Mouse (Mus musculus): ENCODE results near the gene Gtf2a1l. TPM values are rescaled to one million over a fixed set of nuclear protein-coding genes. Genes with fewer than 3 reads are reported as not detected.

Gtf2a1l gene
- polyA plus RNA-seq, 1 experiment from 2014 or later: not detected

DNA sequence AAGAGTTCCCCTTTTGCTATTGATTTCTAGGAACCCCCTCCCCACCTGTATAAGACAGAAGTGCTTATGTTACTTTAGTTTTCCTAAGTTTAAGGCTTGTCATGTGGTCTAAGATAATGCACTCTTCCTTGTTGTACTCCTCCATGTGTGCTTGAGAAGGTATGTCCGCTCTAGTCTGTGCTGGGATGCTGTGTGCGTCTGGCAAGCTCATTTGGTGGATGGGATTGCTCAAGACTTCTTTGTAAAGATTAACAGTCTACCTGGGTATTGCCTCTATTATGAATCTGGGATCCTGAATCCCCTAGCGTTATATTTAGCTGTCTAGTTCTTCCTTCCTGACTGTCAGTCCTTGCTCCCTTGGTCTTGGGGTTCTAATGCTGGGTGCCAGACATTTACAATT is 35.8 kb upstream of the Gtf2a1l start:
- H3K36me3 ChIP-seq (replicated peaks): peaks cover 19% of the 10 kb centered on the region

GRCm38 (mm10) chr17:88636076-88636475 is 32.4 kb upstream of the Gtf2a1l start:
- Histone ChIP-seq H3K27me3 (ENCODE audit: poor library complexity, severe bottlenecking) (no peaks in the 10 kb centered on the region), H3K27ac (no peak overlapping the region), H3K4me3 (no peak overlapping the region), H3K9me3 (no peaks in the 10 kb centered on the region), H3K36me3 (replicated peaks) (peaks cover 19% of the 10 kb centered on the region), H3K4me1 (peaks cover 24% of the 10 kb centered on the region)
- DNase-seq (ENCODE audit: extremely low spot score, low spot score): no peak
- 89% methylated on average over 14 of the region's 14 CpGs for whole genome bisulfite sequencing

More for the DNA sequence above, 35.8 kb upstream of the Gtf2a1l start:
- no peak overlapping the region for H3K4me3 ChIP-seq
- H3K4me1 ChIP-seq: peaks cover 51% of the 10 kb centered on the region
- DNase-seq (ENCODE audit: extremely low spot score, low spot score): no peak
- WGBS: 94% methylated on average over 3 of the region's 3 CpGs
- no peaks in the 10 kb centered on the region for H3K27me3 ChIP-seq (ENCODE audit: poor library complexity, severe bottlenecking)
- H3K9me3 ChIP-seq: no peaks in the 10 kb centered on the region
- no peak overlapping the region for H3K27ac ChIP-seq

GRCm38 (mm10) chr17:88636587-88636986 is 31.9 kb upstream of the Gtf2a1l start:
- no peaks in the 10 kb centered on the region for H3K9me3 ChIP-seq
- no peak for DNase-seq (ENCODE audit: extremely low spot score, low spot score)

DNA sequence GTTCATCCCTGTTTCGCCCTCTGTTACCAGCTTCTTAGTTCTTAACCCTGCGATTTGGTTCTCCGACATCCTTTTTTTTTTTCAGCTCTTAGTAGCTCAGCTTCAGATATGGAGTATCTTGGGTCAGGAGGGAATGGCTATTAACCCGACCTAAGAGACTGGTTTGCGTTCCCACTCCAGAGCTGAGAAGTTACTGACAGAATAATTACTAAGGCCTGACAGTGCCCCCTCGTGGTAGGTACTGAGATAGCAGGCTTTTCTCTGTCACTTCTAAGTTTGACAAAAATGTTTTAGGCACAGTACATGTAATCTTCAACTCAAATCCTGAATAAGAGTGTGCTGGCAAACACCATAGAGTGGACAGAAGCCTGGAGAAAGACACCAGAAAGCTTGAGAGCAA is 27.4 kb upstream of the Gtf2a1l start:
- Histone ChIP-seq H3K9me3 (no peaks in the 10 kb centered on the region), H3K27ac (no peak overlapping the region), H3K4me3 (no peak overlapping the region), H3K27me3 (ENCODE audit: poor library complexity, severe bottlenecking) (no peaks in the 10 kb centered on the region), H3K4me1 (peaks cover 10% of the 10 kb centered on the region), H3K36me3 (replicated peaks) (peaks cover 15% of the 10 kb centered on the region)
- peak; percentile 61 for DNase-seq (ENCODE audit: extremely low spot score, low spot score)
- WGBS: 29% methylated on average over 6 of the region's 6 CpGs

More at GRCm38 (mm10) chr17:88636587-88636986, 31.9 kb upstream of the Gtf2a1l start:
- Histone ChIP-seq H3K4me1 (peaks cover 19% of the 10 kb centered on the region), H3K27ac (0 out of 2 replicates have a peak overlapping the region, but pooled peaks have one; percentile 4), H3K4me3 (no peak overlapping the region), H3K27me3 (ENCODE audit: poor library complexity, severe bottlenecking) (no peaks in the 10 kb centered on the region), H3K36me3 (replicated peaks) (peaks cover 19% of the 10 kb centered on the region)
- 41% methylated on average over 12 of the region's 12 CpGs for WGBS

GRCm38 (mm10) chr17:88641836-88642235 is 26.6 kb upstream of the Gtf2a1l start:
- peaks cover 7% of the 10 kb centered on the region; the same call in 1 of the 2 replicates for H3K36me3 ChIP-seq (replicated peaks)
- H3K4me3 ChIP-seq: no peak overlapping the region
- DNase-seq (ENCODE audit: extremely low spot score, low spot score): no peak
- peaks cover 2% of the 10 kb centered on the region for H3K4me1 ChIP-seq
- no peaks in the 10 kb centered on the region for H3K9me3 ChIP-seq
- no peak overlapping the region for H3K27ac ChIP-seq
- H3K27me3 ChIP-seq (ENCODE audit: poor library complexity, severe bottlenecking): no peaks in the 10 kb centered on the region
- WGBS: 93% methylated on average over 8 of the region's 8 CpGs

GRCm38 (mm10) chr17:88644876-88645275 is 23.6 kb upstream of the Gtf2a1l start:
- 0 out of 2 replicates have a peak, but pooled peaks cover 7% of the 10 kb centered on the region for H3K36me3 ChIP-seq (replicated peaks)
- H3K9me3 ChIP-seq: no peaks in the 10 kb centered on the region
- WGBS: 88% methylated on average over 7 of the region's 7 CpGs
- no peaks in the 10 kb centered on the region for H3K27me3 ChIP-seq (ENCODE audit: poor library complexity, severe bottlenecking)
- no peak overlapping the region for H3K27ac ChIP-seq
- no peak for DNase-seq (ENCODE audit: extremely low spot score, low spot score)
- no peak overlapping the region for H3K4me3 ChIP-seq
- H3K4me1 ChIP-seq: no peaks in the 10 kb centered on the region; the same call in 1 of the 2 replicates

GRCm38 (mm10) chr17:88645299-88645698 is 23.2 kb upstream of the Gtf2a1l start:
- 92% methylated on average over 11 of the region's 11 CpGs for WGBS
- Histone ChIP-seq H3K36me3 (replicated peaks) (0 out of 2 replicates have a peak, but pooled peaks cover 7% of the 10 kb centered on the region), H3K4me3 (no peak overlapping the region), H3K27me3 (ENCODE audit: poor library complexity, severe bottlenecking) (no peaks in the 10 kb centered on the region), H3K9me3 (no peaks in the 10 kb centered on the region), H3K4me1 (no peaks in the 10 kb centered on the region; the same call in 1 of the 2 replicates), H3K27ac (no peak overlapping the region)
- no peak for DNase-seq (ENCODE audit: extremely low spot score, low spot score)

DNA sequence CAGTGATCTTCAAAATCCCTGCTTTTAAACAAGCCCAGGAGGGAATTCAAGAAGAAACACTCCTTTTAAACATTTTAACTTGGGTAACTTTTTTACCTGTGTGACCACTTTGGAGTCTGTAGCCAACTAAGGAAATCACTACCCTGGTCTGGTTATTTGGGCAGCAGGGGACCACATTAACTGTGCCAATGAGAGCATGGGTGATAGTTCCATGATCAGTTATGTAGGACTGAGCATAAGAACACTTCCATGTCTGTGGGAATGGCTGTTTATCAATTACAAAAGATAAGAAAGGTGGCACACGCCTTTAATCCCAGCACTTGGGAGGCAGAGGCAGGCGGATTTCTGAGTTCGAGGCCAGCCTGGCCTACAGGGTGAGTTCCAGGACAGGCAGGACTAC is 21.3 kb upstream of the Gtf2a1l start:
- Histone ChIP-seq H3K9me3 (no peaks in the 10 kb centered on the region), H3K27ac (no peak overlapping the region), H3K27me3 (ENCODE audit: poor library complexity, severe bottlenecking) (no peaks in the 10 kb centered on the region), H3K4me1 (no peaks in the 10 kb centered on the region), H3K36me3 (replicated peaks) (0 out of 2 replicates have a peak, but pooled peaks cover 7% of the 10 kb centered on the region), H3K4me3 (no peak overlapping the region)
- WGBS: 91% methylated on average over 3 of the region's 3 CpGs
- DNase-seq (ENCODE audit: extremely low spot score, low spot score): no peak

DNA sequence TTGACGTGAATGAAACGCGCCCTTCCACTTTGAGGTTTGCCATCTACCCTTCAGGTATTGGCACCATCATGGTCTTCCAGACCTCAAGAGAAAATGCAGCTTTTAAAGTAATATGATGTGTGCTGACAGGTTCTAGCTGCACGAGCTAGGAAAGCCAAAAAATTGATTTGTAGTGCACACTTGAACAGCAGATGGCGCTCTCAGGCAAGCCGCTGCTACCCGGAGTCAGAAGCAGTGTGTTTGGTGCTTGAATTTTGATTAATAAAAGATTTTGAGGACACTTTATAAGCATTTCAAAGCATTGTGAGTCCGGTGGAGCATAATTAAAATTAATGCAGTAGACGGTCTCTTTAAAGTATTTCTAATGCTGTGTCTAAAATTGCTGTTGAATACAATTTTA is 16.4 kb upstream of the Gtf2a1l start:
- Histone ChIP-seq H3K9me3 (no peaks in the 10 kb centered on the region), H3K27ac (no peak overlapping the region), H3K4me1 (no peaks in the 10 kb centered on the region), H3K36me3 (replicated peaks) (0 out of 2 replicates have a peak, but pooled peaks cover 2% of the 10 kb centered on the region), H3K4me3 (no peak overlapping the region), H3K27me3 (ENCODE audit: poor library complexity, severe bottlenecking) (peaks cover 10% of the 10 kb centered on the region; the same call in 1 of the 2 replicates)
- WGBS: 10% methylated on average over 9 of the region's 9 CpGs
- DNase-seq (ENCODE audit: extremely low spot score, low spot score): peak; percentile 52

GRCm38 (mm10) chr17:88652702-88653374 is 15.6 kb upstream of the Gtf2a1l start:
- Histone ChIP-seq H3K9me3 (no peaks in the 10 kb centered on the region), H3K27ac (no peak overlapping the region)
- 23% methylated on average over 21 of the region's 21 CpGs for WGBS

DNA sequence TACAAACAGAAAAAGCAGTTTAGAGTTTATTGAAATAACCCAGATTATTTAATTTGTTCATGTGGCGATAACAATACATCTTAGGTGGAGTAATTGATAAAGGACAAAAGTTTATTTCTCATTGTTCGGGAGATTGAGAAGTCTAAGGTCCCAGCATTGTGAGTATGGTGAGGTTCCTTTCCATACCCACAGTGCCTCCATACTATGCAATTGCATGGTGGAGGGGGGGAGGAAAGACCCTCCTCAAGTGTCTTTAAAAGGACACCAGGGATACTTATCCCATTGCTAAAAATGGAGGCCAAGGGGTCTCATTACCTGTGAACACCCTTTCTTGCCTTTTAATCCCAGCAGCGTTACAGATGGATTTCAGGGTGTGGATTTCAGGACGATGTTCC is 15.1 kb upstream of the Gtf2a1l start:
- H3K4me3 ChIP-seq: no peak overlapping the region
- no peak for DNase-seq (ENCODE audit: extremely low spot score, low spot score)
- peaks cover 10% of the 10 kb centered on the region; the same call in 1 of the 2 replicates for H3K27me3 ChIP-seq (ENCODE audit: poor library complexity, severe bottlenecking)
- H3K9me3 ChIP-seq: no peaks in the 10 kb centered on the region
- no peaks in the 10 kb centered on the region for H3K4me1 ChIP-seq
- 0 out of 2 replicates have a peak, but pooled peaks cover 2% of the 10 kb centered on the region for H3K36me3 ChIP-seq (replicated peaks)
- no peak overlapping the region for H3K27ac ChIP-seq
- 84% methylated on average over 4 of the region's 4 CpGs for WGBS

More at GRCm38 (mm10) chr17:88652702-88653374, 15.6 kb upstream of the Gtf2a1l start:
- H3K4me1 ChIP-seq: no peaks in the 10 kb centered on the region
- H3K27me3 ChIP-seq (ENCODE audit: poor library complexity, severe bottlenecking): peaks cover 10% of the 10 kb centered on the region; the same call in 1 of the 2 replicates
- no peak overlapping the region for H3K4me3 ChIP-seq
- H3K36me3 ChIP-seq (replicated peaks): 0 out of 2 replicates have a peak, but pooled peaks cover 2% of the 10 kb centered on the region
- DNase-seq (ENCODE audit: extremely low spot score, low spot score): peak; percentile 80

GRCm38 (mm10) chr17:88658510-88658909 is 9.9 kb upstream of the Gtf2a1l start:
- 89% methylated on average over 6 of the region's 6 CpGs for WGBS
- Histone ChIP-seq H3K9me3 (no peaks in the 10 kb centered on the region), H3K36me3 (replicated peaks) (no peaks in the 10 kb centered on the region), H3K27me3 (ENCODE audit: poor library complexity, severe bottlenecking) (peaks cover 27% of the 10 kb centered on the region), H3K27ac (no peak overlapping the region), H3K4me1 (no peaks in the 10 kb centered on the region), H3K4me3 (no peak overlapping the region)
- no peak for DNase-seq (ENCODE audit: extremely low spot score, low spot score)

- Histone ChIP-seq H3K4me3 (no peak overlapping the region), H3K36me3 (replicated peaks) (no peaks in the 10 kb centered on the region), H3K9me3 (no peaks in the 10 kb centered on the region), H3K4me1 (peaks cover 23% of the 10 kb centered on the region), H3K27ac (no peak overlapping the region), H3K27me3 (ENCODE audit: poor library complexity, severe bottlenecking) (peaks cover 75% of the 10 kb centered on the region)
- 76% methylated on average over 2 of the region's 2 CpGs for WGBS
- DNase-seq (ENCODE audit: extremely low spot score, low spot score): no peak
Measured at GRCm38 (mm10) chr17:88666076-88666475, 2.4 kb upstream of the Gtf2a1l start.

Data from forebrain, embryonic 10.5 days (tissue).